Mouse (Mus musculus) cerebellum, postnatal 25 days (tissue): Measurements from ENCODE around the gene Bcat1.
A peak's percentile ranks its signal among the peaks of the same experiment; 100 is the strongest.

Experiments used
- DNase-seq, 2 experiments: peaks; one replicate each; pipeline ENCODE4 v3.0.0; 2021; ENCODE audit warnings: mixed read lengths in 2 of 2

The Bcat1 gene

GRCm38 (mm10) chr6:145091998-145092397, 16.0 kb upstream of the Bcat1 start:
- no peak for DNase-seq

GRCm38 (mm10) chr6:145090928-145091327, 14.9 kb upstream of the Bcat1 start:
- no peak for DNase-seq

- DNase-seq: no peak
Observed at GRCm38 (mm10) chr6:145090201-145090863, 14.3 kb upstream of the Bcat1 start.

- no peak for DNase-seq
Observed at GRCm38 (mm10) chr6:145089373-145089772, 13.4 kb upstream of the Bcat1 start.

GRCm38 (mm10) chr6:145088451-145089113, 12.6 kb upstream of the Bcat1 start:
- no peak for DNase-seq

- DNase-seq: no peak
Observed at GRCm38 (mm10) chr6:145084343-145085117, 8.5 kb upstream of the Bcat1 start.

GRCm38 (mm10) chr6:145081721-145082120, 5.7 kb upstream of the Bcat1 start:
- DNase-seq: no peak

GRCm38 (mm10) chr6:145079087-145079759, 3.2 kb upstream of the Bcat1 start:
- DNase-seq: no peak

GRCm38 (mm10) chr6:145076286-145076685, 302 bp upstream of the Bcat1 start:
- DNase-seq: peak; percentile 22 to 42

GRCm38 (mm10) chr6:145075088-145075547, 866 bp downstream of the Bcat1 start:
- peak; percentile 32 to 35 for DNase-seq

GRCm38 (mm10) chr6:145074461-145074860, 1.5 kb downstream of the Bcat1 start:
- no peak for DNase-seq

GRCm38 (mm10) chr6:145069921-145070320, 6.1 kb downstream of the Bcat1 start:
- DNase-seq: no peak

GRCm38 (mm10) chr6:145069397-145069796, 6.6 kb downstream of the Bcat1 start:
- no peak for DNase-seq

- no peak for DNase-seq
Observed at GRCm38 (mm10) chr6:145067679-145068078, 8.3 kb downstream of the Bcat1 start.

- no peak for DNase-seq
Observed at GRCm38 (mm10) chr6:145066416-145066815, 9.6 kb downstream of the Bcat1 start.

GRCm38 (mm10) chr6:145065301-145065845, 10.6 kb downstream of the Bcat1 start:
- no peak for DNase-seq

GRCm38 (mm10) chr6:145064104-145064503, 11.9 kb downstream of the Bcat1 start:
- DNase-seq: no peak

- DNase-seq: no peak
Observed at GRCm38 (mm10) chr6:145063212-145063868, 12.6 kb downstream of the Bcat1 start.

GRCm38 (mm10) chr6:145062763-145063162, 13.2 kb downstream of the Bcat1 start:
- DNase-seq: no peak

- DNase-seq: no peak
Observed at GRCm38 (mm10) chr6:145061361-145061760, 14.6 kb downstream of the Bcat1 start.

- DNase-seq: no peak
Observed at GRCm38 (mm10) chr6:145056102-145056501, 19.9 kb downstream of the Bcat1 start.

GRCm38 (mm10) chr6:145055277-145055858, 20.6 kb downstream of the Bcat1 start:
- DNase-seq: no peak
